Comparison of ENCODE assay signal across 29 mouse cellular contexts in genomic region chr9:20517727-20518126, GRCm38 (mm10).
"Had no signal": no experiment of that assay in that cellular context is flagged by ENCODE, and none has a peak within 500 bp of the region (broad histone marks: within the 10 kb centered on the region; RNA-seq: fewer than 3 reads in every experiment).

No protein-coding gene starts in this region.

- ATAC-seq: liver, embryonic 12.5 days; liver, postnatal 0 days; midbrain, embryonic 15.5 days; midbrain, embryonic 16.5 days had no signal

- H3K4me2 ChIP-seq: limb, embryonic 15.5 days; liver, embryonic 11.5 days; liver, embryonic 12.5 days; liver, embryonic 13.5 days; liver, embryonic 15.5 days; midbrain, embryonic 11.5 days had no signal

- H3K9me3 ChIP-seq: limb, embryonic 10.5 days; limb, embryonic 12.5 days; limb, embryonic 13.5 days; limb, embryonic 15.5 days; liver, embryonic 12.5 days; liver, embryonic 13.5 days; liver, embryonic 15.5 days; lung, embryonic 15.5 days; megakaryocyte, embryonic 14.5 days; midbrain, embryonic 12.5 days; midbrain, embryonic 15.5 days; neural tube, embryonic 12.5 days; neural tube, embryonic 13.5 days had no signal

- H3K9ac ChIP-seq: limb, embryonic 12.5 days; limb, embryonic 13.5 days; limb, embryonic 15.5 days; liver, embryonic 12.5 days; liver, embryonic 13.5 days; liver, embryonic 14.5 days; liver, embryonic 15.5 days; liver, postnatal 0 days; lung, embryonic 14.5 days; lung, embryonic 15.5 days; midbrain, embryonic 12.5 days; midbrain, embryonic 15.5 days; neural tube, embryonic 12.5 days; neural tube, embryonic 13.5 days had no signal

- H3K27ac ChIP-seq: left cerebral cortex, adult 2 months; limb, embryonic 10.5 days; limb, embryonic 12.5 days; limb, embryonic 13.5 days; limb, embryonic 15.5 days; liver, embryonic 12.5 days; liver, embryonic 13.5 days; liver, embryonic 14.5 days; liver, embryonic 15.5 days; lung, embryonic 15.5 days; macrophage; midbrain, embryonic 12.5 days; midbrain, embryonic 15.5 days; neural tube, embryonic 12.5 days; neural tube, embryonic 13.5 days had no signal

- H3K27me3 ChIP-seq: limb, embryonic 12.5 days; limb, embryonic 13.5 days; limb, embryonic 15.5 days; liver, embryonic 12.5 days; liver, embryonic 13.5 days; liver, embryonic 15.5 days; lung, embryonic 15.5 days; megakaryocyte, embryonic 14.5 days; midbrain, embryonic 12.5 days; midbrain, embryonic 15.5 days; neural tube, embryonic 12.5 days; neural tube, embryonic 13.5 days had no signal

- H3K4me3 ChIP-seq: left cerebral cortex, adult 2 months; limb, embryonic 10.5 days; limb, embryonic 12.5 days; limb, embryonic 15.5 days; liver, embryonic 12.5 days; liver, embryonic 13.5 days; liver, embryonic 15.5 days; lung, embryonic 15.5 days; megakaryocyte, embryonic 14.5 days; midbrain, embryonic 12.5 days; midbrain, embryonic 15.5 days; myocyte; neural tube, embryonic 12.5 days; neural tube, embryonic 13.5 days had no signal

- DNase-seq: left cerebral cortex, postnatal 4 days; liver; liver, embryonic 13.5 days; liver, postnatal 0 days; lung, adult 2 months; lung, embryonic 14.5 days; lung, postnatal 10 days; lung, postnatal 14 days; lung, postnatal 4 days; midbrain, embryonic 14.5 days had no signal
